Mouse (Mus musculus) left cerebral cortex, adult 11 months (tissue): ENCODE measurements at regions not wholly inside any gene's neighbourhood (a gene's known extent, or its start where the extent isn't known, plus 50 kb on each side); places are given as distances from the start of the nearest gene placed in this dataset.
A peak's percentile ranks its signal among the peaks of the same experiment; 100 is the strongest.

Experiments
- DNase-seq: peaks from one replicate; pipeline ENCODE4 v3.0.0; 2022; ENCODE audit warnings: low spot score

DNA sequence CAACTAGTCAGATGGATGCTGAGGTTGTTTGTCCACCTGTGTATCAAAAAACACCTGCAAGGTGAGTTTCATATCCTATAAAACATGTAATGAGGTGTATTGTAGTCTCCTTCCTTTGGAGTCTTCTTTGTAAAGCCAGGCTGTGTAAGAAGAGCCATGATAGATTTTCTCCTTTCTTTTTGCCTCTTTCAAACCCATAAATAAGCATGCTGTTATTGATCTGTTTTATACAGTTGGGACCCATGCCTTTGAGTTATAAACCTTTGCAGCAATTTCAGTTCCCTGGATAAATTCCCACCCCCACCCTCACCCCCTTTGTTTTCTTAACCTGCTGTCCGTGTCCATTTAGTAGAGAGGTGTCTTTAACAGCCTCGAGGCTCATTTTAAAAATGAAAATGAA, 131.0 kb upstream of the Rgs17 start:
- no peak for DNase-seq

DNA sequence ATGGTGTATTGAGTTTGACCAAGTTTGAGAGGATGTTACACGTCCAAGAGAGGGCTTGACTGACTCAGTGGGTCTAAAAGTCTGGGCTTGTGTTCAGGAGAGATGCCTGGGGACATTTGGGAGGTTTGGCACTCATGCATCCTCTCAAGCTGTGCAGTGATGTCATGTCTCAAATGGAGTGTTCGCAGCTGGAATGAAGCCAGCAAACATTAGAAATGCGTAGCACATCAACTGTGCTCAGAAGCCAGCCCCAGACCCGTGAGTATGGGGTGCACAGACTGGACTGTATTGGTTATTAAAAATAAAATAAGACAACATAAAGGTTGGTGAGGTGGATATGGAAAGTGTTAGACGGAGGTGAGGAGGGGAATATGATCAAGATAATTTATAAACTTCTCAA, 121.2 kb upstream of the Rgs17 start:
- DNase-seq: no peak

DNA sequence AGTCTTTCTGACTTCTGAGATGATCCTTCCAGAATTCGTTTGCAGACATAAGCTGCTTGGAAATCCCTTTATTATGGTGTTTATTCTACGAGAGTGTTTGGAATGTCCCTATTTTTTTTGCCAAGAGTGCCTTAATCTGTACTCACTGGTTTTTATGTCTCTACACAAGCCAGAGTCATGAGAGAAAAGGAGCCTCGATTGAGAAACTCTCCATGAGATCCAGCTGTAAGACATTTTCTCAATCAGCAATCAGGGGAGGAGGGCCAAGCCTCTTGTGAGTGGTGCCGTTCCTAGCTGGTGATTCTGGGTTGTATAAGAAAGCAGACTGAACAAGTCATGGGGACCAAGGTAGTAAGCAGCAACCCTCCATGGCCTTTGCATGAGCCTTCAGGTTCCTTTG, 117.6 kb upstream of the Rgs17 start:
- no peak for DNase-seq

DNA sequence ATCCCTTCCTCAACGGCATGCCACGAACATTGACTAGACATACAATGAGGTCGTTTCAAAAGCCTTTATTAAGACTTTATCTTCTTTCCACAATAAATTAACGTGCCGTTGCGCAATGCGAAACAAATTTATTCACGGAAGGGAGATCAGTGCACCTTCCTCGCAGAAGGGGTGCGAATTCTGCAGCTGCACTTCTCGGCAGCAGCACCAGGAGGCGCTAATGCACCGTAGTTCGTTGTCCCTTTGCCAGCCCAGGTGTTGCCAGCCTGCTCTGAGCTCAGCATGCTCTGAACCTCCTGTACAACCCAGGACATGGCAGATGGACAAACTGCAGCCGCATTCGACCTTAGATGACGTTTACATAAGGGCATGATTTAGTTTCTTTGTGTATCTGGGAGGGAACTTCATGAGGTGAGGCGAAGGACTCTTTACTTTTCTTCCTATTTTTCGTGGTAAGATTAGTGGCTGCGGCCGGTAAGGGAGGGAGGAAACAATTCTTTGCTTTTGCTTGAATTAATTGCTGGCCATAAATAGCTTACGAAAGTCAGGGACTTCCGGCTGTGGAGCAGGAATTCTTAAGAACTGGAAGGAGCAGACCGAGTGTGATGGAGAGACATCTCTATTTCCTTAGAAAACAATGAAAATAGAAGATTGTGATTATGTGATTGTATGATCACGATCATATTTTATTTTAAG, 113.7 kb upstream of the Rgs17 start:
- DNase-seq: peak; percentile 59

DNA sequence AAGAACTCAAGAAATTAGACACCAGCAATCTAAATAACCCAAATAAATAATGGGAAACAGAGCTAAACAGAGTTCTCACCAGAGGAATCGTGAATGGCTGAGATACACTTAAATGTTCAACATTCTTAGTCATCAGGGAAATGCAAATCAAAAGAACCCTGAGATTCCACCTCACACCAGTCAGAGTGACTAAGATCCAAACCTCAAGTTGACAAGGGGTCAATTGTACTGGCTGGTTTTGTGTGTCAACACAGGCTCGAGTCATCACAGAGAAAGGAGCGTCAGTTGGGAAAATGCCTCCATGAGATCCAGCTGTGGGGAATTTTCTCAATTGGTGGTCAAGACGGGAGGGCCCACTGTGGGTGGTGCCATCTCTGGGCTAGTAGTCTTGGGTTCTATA, 110.3 kb upstream of the Rgs17 start:
- no peak for DNase-seq

DNA sequence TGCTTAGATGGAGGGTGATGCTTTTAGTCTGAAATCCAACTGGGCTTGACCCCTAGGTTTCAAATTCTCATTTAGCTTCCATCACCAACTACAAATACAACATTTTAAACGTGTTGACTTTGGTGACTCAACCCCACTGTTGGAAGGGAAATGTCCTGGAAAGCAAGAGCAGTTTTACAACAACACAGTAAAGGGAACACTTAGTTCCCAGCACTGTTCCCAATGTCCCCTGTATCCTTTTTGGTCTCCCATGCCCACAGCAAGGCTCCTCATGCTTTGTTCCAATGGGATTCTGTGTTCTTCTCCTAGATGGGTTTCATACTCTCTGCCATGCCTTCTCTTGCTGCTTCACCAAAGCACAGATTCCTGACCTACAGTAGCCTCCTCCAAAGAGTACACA, 105.4 kb upstream of the Rgs17 start:
- DNase-seq: no peak

DNA sequence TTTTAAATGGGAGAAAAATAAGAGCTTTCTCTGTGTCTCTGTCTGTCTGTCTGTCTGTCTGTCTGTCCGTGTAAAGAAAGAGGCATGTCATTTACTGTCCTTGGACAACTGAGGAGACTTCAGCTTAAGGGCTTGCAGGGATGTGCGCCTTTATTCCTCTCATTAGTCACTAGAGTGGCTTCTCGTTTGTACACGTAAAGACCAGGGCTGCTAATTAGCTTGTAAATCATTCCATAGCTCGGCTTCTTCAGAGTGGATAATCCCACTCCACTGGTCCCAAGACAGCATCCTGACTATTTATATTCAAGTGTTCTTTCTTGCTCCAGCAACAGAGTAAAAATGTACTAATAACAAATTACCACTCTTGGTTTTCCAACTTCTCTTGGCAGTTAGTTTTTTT, 104.1 kb upstream of the Rgs17 start:
- no peak for DNase-seq

DNA sequence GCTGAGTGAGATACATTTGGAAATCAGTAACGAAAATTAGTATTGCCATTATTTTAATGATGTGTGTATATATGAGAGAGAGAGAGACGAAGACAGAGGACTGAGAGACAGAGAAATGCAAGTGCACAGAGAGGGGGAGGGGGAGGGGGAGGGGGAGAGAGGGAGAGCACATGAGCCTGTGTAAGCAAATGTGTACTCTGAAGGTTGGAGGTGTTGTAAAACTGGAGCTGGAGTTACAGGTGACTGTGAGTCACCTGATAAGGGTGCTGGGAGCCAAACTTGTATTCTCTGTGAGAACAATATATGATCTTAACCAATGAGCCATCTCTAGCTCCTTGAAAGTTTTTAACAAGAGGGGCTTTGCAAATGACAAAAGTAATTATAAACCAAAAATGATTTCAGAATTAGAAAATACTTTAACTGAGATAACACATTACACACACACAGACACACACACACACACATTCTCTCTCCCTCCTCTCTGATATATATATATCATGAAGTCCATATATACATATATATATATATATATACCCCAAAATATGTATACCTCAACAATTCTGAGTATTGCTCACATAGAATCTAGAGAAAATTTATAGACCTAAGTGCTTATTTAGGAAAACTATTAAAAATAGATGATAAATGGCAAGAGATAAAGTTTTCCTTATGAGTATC, 100.5 kb upstream of the Rgs17 start:
- DNase-seq: no peak

DNA sequence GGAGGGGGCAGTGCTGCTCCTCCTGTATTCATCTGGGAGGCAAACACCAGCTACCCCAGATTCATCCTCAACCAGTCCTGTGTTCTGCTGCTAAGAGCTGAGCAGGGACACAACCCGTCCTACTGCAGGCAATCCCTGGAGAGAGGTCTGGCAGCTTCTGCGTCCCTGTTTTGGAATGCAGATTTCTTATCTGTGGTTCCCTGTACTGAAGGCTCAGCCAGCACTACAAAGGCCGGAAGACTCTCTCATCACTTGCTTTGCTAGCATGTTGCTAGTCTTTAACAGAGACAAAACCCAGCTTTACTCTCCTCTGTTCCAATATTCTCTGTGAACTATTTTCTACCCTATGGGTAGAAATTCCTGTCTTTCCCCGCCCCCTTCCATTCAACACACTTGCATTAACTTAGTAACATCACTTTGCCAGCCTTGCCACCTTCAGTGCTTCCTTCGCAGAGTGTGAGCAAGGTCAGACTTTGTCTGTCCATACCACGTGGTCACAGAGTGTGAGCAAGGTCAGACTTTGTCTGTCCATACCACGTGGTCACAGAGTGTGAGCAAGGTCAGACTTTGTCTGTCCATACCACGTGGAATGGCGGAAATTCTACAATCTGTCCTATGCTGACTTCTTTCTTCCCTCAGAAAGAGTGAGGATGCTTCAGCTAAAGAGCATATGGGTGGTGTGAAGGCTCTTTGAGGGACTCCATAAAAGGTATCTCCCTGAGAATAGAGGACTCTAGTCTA, 98.9 kb upstream of the Rgs17 start:
- DNase-seq: no peak

DNA sequence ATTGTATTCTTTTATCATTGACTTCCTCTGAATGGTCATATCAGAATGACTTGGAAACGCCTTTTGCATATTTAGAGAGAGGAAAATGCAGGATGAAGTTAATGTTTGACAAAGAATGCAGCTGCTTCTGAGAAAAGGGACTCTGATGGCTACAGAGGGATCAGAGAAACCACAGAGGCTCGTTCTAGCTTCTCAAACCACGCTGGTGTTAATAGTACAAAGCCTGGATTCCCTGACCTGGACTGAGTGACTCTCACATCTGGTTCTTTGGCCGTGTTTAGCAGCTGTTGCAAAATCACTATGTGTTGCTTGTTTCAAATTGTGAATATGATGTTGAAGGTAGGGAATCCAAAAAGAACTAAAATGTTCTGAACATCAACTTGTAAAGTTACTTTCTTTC, 91.5 kb upstream of the Rgs17 start:
- no peak for DNase-seq

DNA sequence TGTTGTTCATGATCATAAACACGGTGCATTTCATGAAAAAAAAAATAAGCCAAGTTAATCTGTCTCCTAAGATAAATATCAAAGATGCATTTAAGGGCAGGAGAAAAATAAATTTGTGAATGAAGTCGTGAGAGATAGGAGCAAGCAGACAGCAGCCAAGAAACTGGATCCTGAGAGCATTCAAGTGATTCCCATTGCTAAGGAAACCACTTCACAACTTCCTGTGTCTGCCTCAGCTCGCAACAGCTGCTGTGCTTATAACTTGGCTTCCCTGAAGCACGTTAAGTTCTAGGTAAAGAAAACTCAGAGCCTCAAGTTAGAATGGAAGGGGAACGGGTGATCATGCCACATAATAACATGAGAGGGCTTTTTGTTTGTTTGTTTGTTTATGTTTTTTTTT, 89.3 kb upstream of the Rgs17 start:
- DNase-seq: no peak

DNA sequence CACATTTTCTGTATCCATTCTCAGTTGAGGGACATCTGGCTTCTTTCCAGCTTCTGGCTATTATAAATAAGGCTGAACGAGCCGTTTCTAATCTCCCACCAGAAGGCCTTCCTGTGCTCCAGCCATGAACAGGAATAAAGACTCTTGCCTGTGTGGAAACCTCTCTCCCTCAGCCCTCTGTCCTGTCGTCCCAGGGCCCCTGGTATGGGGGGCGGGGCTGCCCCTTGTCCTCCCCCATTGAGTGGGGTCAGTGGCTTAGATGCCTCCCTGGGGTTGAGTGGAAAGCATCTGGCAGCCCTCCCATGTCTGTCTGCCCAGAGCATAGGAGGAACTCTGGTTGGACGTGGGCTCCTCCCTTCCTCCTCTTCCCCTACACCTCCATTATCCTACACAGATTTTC, 88.8 kb upstream of the Rgs17 start:
- no peak for DNase-seq

DNA sequence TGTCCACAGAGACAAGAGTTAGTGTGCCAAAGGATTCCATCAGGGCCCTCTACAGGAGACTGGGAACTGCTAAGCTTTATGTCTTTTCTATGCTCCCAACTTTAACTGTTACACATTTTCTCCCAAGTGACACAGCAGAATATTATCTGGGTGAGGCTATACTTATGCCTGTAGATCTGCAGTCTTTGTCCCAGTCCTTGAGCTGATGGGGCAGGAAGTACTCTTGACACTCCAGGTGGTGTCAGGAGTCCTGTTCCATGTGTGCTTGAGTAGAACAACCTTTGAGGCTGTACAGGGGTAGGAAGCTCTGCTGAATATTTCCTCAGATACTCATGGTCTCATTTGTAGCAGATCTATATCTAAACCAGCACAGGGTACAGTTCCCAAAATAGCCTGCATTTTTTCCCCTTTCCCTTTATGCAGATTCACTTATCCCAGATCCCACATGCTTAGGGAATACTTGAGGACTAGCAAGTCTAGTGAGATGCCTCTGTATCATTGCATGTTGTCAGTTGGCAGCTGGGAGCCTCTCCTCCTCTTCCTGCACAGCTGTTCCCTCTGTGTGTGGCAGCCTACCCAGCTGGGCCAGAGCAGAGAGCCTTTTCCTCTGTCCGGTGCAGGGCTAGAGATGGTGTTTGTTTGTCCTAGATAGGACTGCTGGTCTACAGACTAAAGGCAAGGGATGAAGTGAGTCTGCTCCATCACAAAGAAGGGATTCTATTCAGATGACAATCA, 85.2 kb upstream of the Rgs17 start:
- DNase-seq: no peak

DNA sequence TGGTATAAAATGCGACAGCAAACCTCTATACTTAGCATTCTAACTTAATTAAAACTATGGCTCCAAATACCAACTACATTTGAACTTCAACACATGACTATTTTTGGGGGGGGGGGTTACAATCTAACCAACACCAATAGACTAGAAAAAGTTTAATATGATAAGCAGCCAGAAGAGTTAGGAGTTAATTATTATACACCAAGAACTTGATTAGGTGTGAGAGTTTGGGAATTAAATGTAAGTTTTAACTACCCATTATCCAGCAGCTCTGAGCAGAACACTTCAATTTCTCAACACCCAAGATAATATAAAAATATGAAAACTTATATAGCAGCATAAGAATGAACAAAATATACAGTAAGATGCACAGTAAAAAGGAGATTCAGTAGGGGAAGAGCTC, 59.2 kb upstream of the Rgs17 start:
- DNase-seq: no peak

DNA sequence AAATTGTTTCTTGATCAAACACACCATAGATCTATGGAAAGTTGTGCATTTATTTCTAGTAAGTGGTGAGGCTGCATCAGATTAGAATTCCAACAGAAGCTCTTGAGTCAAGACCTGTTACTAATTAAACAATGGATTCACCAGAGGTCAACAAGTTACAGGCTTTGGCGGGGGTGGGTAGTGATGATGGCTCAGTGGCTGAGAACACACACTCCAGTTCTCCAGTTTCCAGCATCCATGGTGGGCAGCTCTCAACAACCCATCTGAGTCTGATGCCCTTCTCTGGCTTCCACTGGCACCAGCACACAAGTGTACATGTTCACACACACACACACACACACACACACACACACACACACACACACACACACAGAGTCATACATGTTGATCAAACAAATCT, 56.3 kb upstream of the Rgs17 start:
- DNase-seq: no peak
